Mouse (Mus musculus): ENCODE results near the gene Ube2h. TPM values are rescaled to one million over a fixed set of nuclear protein-coding genes. Genes with fewer than 3 reads are reported as not detected.

The Ube2h gene
- 10 to 100 TPM; 55.3 to 58.6 TPM for total RNA-seq (2021)
- long read RNA-seq, experiment 1, full-length matches to known transcripts, result 57 of 80 reads
- long read RNA-seq, experiment 1, partial matches to known transcripts, result 2 of 80 reads
- long read RNA-seq, experiment 1, other reads (novel, unspliced or antisense), result 21 of 80 reads
- long read RNA-seq, experiment 2, full-length matches to known transcripts, result 66 of 84 reads
- long read RNA-seq, experiment 2, partial matches to known transcripts, result 2 of 84 reads
- long read RNA-seq, experiment 2, other reads (novel, unspliced or antisense), result 16 of 84 reads

DNA sequence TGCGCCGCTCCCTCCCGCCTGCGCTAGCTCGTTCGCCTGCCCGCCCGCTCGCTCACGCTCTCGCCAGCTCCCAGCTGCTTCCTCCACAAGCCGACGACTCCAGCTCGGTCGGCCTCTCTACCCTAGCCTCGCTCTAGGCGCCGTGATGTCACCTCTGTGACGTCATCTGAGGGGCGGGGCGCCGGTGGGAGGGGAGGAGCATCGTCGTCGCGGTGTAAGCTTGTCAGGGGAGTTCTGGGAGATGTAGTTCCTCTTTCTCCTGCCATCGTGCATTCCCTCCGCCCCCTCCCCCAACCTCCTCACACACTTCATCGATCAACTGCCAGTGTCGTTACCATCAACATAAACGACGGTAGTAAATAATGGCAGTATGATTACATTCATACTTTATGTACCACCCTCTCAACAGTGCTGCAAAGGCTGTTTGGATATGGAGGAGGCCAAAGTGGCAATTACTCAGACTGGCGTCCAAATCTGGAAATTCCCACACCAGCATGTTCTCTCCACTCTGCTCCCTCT, at the start of gene Ube2h:
Gene Ube2h, minus strand, starts transcription at position 141 of the 519 bp plus-strand sequence.
- peak; percentile 99 for DNase-seq
- intact Hi-C loops (cut with DNase I; ENCODE audit: low total_unique reads), result loop anchor here (10.0 kb wide), 1 partner anchor 50 kb away; no protein-coding TSS in a partner anchor

DNA sequence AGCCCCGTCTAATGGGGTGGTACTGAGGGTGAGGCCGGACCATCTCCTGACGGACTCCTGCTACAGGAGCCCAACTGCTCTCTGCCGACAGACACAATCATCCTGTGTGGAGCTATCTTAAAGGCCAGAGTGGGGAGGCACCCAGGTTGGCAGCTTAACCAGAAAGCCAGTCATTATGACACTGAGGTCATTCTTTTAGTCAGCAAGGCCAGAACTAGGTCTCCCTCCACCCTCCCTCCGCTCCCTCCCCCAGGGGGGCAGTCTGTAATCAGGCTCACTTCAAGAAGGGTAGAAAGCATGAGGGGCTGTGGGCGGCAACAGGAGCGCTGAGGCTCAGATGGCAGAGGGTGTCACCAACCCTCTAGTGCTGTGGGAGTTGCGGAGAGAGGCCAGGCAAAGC, 49.3 kb upstream of the Ube2h start:
- no peak for DNase-seq
- intact Hi-C loops (cut with DNase I; ENCODE audit: low total_unique reads), result loop anchor here (10.0 kb wide), 2 partner anchors 49 to 139 kb away; partner anchors contain the start of gene Ube2h

DNA sequence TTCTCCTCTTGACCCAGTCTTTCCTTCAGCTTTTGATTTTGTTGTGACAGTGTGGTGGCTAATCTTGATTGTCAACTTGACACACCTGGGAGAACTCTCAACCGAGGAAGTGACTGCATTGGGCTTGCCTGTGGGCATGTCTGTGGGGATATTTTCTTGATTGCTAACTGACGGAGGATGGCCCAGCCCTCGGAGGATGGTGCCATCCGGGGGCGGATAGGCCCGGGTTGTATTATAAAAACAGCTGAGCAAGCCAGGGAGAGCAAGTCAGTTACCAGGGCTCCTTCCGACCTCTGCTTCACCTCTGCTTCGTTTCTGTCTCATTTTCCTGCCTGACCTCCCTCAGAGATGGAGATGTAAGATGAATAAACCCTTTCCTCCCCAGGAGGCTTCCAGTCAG, 48.4 kb upstream of the Ube2h start:
- no peak for DNase-seq
- intact Hi-C loops (cut with DNase I; ENCODE audit: low total_unique reads), result loop anchor here (10.0 kb wide), 2 partner anchors 48 to 138 kb away; partner anchors contain the start of gene Ube2h

DNA sequence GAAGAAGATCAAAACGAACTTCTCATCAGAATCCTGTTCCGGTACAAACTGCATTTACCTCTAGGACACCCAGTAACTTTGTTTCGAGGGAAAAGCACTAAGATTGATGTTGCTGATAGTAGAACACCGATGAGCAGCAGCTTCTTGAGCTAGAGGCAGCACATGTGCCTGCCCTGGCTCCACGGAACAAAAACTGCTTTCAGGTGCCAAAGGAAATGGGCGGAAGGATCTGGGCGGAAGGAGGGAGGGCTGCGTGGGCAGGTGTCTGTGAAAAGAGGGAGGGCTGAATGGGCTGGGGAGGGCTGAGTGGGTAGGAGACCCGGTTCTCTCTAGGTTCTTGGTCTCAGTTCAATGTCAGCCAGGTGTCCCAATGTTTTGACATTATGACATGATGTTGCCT, 47.0 kb upstream of the Ube2h start:
- DNase-seq, result no peak
- intact Hi-C loops (cut with DNase I; ENCODE audit: low total_unique reads), result loop anchor here (10.0 kb wide), 2 partner anchors 46 to 136 kb away; partner anchors contain the start of gene Ube2h

DNA sequence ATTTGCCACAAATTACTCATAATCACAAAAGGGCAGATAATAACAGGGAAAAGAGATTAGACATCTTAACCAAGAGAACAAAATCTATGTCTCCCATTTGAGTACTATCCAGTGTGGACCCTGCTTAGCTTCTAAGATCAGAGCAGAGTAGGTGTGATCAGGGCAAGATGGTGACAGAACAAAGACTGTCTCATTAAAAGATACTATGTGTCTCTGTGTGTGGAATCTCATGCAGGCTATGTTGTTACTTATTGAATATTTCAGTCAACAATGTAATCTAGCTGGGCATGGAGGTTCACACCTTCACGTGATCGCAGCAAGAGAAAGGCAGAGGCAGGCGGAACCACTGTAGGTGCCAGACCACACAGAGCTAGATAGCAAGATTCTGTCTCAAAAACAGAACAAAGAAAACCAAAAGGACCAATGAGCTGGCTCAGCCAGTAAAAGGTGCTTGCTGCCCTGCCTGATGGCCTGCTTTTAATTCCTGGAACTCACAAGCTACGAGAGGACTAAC, 43.0 kb upstream of the Ube2h start:
- intact Hi-C loops (cut with DNase I; ENCODE audit: low total_unique reads), result no loop called here
- no peak for DNase-seq

DNA sequence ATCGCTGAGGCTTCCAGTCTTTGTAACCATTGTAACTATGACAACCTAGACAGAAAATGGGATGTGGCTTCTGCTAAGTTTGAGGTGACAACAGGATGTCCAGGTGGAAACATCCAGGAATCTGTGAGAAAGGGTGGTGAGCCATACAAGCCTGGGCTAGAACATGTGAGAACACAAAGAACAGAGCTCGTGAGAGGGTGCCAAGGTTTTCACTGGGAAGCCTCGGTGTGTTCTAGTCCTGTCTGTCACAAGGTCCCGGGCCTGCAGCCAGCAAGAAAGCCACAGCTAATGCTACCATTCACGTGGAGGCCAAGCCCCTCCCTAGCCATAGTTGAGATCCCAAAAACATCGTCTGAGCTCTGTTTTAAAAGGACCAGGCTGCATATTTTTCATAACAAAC, 42.4 kb upstream of the Ube2h start:
- no peak for DNase-seq
- intact Hi-C loops (cut with DNase I; ENCODE audit: low total_unique reads), result no loop called here

DNA sequence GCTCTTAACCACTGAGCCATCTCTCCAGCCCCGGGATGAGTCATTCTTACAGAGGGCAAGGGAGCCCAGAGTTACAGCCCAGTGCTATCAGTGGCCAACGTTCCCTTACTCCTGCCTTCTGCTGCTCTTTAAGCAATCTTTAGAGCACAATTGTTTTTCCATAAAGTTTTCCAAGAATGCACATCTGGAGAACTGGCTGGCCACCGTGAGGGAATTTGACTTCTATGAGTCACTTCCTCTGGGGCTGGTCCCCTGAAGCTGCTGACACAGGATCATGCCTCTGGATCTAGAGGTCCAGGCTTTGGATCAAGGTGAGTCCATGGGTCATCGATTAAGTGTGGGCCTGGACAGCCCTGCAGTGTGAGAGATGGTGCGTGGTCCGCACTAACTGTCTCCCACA, 39.7 kb upstream of the Ube2h start:
- DNase-seq, result peak; percentile 31
- intact Hi-C loops (cut with DNase I; ENCODE audit: low total_unique reads), result no loop called here

DNA sequence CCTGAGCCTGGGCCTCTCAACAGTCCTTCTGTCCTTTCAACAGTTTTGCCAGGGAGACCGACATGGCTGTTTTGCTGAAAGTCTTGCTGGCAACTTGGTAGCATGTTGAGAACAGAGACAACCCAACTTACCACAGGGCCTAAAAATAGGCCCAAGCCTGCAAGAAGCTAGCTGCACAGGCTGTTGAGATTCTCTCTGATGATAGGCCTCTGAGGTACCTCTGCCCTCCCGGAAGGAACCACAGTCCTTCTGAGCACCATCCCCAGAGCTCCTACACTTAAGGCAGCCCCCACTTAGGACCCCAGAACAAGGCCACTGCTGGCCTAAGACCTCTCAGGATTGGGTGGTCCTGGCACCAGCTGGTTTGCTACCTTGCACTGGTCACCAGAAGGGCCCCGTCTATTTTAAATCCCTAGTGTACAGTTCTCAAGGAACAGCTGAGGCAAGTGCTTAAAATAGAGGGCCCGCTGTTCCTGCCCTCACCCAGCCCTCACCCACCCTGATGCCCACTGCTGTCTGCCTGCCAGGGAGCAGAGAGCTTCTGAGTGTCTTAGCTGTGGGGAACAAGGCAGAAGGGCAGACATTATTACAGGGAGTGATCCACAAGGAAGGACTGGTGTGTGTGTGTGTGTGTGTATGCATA, 36.0 kb upstream of the Ube2h start:
- intact Hi-C loops (cut with DNase I; ENCODE audit: low total_unique reads), result no loop called here
- no peak for DNase-seq

DNA sequence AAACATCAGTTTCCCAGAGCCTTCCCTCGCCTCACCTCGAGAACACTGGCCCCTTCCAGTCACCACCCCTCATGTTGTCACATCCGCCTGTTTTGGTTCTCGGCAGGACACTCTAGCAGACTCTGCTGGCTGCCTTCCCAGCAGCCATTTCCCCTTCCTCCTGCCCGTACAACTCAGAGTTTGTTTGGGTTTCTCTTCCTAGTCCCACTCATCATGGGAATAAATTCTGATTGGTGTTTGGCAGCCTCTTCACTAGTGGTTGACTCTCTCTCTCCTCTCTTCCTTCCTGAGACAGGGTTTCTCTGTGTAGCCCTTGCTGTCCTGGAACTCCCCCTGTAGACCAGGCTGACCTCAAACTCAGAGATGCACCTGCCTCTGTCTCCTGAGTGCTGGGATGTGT, 32.6 kb upstream of the Ube2h start:
- intact Hi-C loops (cut with DNase I; ENCODE audit: low total_unique reads), result no loop called here
- DNase-seq, result peak; percentile 67

DNA sequence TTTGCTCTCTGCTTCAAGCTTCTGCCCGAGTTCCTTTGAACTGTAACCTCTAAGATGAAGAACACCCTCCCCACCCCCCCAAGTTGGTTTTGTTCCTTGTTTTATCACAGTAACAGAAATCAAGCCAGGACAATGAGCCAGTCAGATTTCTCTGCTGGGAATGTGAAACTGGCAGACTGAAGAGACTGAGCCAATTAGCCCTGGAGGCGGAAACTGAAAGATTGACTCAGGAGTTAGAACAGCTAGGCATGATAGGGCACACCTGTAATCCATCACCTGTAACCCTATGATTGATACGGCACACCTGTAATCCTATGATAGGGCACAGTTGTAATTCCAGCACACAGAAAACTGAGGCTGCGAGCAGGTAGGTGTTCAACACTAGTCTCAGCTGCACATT, 27.9 kb upstream of the Ube2h start:
- intact Hi-C loops (cut with DNase I; ENCODE audit: low total_unique reads), result no loop called here
- no peak for DNase-seq

DNA sequence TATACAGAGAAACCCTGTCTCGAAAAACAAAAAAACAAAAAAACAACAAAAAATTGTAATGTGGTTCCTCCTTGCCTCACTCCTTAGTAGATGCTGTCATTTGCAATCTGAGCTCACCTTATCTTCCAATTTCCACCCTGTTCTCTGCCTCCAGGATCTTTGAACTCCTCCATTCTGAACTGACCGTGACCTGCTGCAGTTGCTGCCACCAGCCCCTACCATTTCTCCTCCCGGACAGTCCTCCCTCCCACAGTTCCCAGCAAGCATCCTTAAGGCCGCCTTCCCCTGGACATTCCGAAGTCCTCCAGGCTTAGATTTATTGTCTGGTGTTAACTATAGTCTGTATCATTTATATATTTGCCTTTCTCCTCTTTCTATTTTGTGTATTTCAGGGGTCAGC, 26.4 kb upstream of the Ube2h start:
- DNase-seq, result no peak
- intact Hi-C loops (cut with DNase I; ENCODE audit: low total_unique reads), result no loop called here

DNA sequence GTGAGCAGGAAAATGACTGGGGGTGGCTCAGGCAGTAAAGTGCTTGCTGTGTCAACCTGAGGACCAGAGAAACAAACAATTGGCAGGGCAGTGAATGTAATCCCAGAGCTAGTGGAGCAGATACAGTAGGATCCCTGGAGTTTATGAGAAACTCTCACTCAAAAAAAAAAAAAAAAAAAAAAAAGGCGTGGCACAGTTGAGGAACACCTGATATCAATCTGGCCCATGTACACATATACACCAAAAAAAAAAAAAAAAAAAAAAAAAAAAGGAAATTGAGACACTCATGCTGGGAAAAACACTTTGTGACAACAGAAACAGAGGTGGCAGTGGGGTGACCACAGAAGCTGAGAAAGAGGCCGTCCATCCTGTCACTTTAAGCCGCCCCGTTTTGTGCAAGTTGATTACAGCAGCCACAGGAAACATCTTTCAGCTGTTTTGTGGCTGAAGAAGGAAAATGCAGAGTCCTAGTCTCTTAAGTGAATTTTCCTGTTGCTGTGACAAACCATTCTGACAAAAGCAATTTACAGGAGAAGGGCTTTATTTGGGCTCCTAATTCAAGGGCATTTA, 21.7 kb upstream of the Ube2h start:
- no peak for DNase-seq
- intact Hi-C loops (cut with DNase I; ENCODE audit: low total_unique reads), result no loop called here

DNA sequence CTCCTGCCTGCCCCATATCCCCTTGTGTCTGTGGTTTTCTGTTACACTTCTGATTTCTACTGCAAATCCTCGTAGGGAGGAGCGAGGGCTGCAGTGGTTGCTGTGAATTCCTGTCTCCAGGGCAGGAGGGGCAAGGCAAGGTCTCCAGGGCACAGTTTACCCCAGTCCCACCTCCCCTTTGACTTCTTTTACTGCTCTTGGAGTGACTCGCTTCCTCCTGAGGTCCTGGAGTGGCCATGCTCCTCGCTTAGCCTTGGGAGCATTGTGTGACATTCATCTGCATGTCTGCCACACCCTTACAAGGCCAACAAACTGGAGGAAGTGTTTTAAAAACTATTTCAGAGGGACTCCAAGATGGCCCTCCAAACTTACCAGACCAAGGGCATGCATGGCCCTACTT, 16.7 kb upstream of the Ube2h start:
- intact Hi-C loops (cut with DNase I; ENCODE audit: low total_unique reads), result no loop called here
- no peak for DNase-seq

DNA sequence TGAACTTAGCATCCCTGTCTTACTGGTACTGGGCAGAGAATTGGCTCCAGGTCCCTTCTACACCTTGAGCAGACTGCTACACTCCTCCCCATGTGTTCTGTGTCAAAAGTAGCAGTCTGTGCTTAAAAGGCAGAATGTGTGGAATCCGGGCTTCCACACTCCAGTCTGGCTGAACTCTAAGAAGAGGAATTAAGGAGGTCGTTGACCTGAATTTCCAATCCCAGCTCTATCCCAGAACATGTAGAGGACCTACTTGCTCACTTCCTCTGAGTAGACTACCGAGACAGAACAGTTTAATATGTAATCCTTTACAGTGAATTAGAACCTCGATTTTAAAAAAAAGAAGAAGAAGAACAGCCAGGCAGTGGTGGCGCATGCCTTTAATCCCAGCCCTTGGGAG, 14.9 kb upstream of the Ube2h start:
- intact Hi-C loops (cut with DNase I; ENCODE audit: low total_unique reads), result no loop called here
- DNase-seq, result no peak

DNA sequence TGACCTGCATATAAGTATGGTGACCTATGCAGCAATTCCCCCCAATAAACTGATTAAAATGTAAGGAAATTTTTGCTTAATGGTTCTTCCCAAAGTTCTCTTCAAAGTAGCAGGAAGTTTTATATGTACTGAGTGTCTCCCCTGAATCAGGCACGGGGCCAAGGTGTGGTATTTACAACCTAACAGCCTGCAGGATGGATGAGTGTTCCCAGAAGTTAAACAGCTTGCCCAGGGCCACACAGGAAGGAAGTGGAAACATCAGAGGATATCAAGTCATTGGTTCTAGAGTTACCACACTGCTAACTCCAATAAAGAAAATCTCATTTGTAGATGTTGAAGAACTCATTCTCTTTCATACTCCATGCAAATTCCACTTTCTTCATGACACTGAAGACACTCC, 7.7 kb upstream of the Ube2h start:
- intact Hi-C loops (cut with DNase I; ENCODE audit: low total_unique reads), result no loop called here
- DNase-seq, result no peak

DNA sequence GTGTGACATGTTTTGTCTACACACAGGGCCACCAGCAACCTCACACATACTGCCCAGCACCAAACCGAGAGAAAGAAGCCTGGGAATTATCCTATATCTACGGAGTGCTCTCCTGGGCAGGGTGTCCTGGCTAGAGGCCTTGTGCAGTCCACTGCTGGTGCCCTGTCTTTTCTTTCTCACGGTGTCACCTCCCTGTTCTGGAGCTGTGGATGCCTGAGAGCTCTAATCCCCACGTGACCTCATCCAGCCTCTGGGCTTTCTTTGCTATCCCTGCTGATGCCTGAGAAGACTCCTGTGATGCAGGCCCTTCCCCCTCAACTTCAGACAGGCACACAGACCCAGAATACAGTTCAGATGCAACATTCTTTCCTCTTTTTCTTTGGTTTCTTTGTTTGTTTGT, 4.4 kb upstream of the Ube2h start:
- intact Hi-C loops (cut with DNase I; ENCODE audit: low total_unique reads), result loop anchor here (10.0 kb wide), 1 partner anchor 46 kb away; no protein-coding TSS in a partner anchor

DNA sequence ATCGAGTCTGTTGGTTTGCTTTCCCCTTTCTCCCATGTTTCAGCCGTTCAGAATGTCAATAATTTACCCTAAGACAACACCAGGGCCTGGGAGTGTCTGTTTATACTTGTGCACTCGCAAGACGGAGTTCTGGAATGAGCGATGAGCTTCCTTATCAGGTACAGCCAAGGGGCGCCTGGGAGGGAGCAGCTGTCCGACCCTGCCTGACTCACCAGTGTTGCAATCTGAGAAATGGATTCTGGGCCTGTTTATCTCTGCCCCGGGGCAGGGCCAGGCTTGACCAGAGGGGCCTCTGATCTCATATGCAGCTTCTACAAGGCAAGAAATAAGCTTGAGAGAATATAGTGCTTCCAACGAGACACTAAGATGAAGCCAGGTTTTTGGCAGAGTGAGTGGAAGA, 3.4 kb upstream of the Ube2h start:
- peak; percentile 20 for DNase-seq
- intact Hi-C loops (cut with DNase I; ENCODE audit: low total_unique reads), result loop anchor here (10.0 kb wide), 1 partner anchor 47 kb away; no protein-coding TSS in a partner anchor

More for the DNA sequence above, 4.4 kb upstream of the Ube2h start:
- no peak for DNase-seq

DNA sequence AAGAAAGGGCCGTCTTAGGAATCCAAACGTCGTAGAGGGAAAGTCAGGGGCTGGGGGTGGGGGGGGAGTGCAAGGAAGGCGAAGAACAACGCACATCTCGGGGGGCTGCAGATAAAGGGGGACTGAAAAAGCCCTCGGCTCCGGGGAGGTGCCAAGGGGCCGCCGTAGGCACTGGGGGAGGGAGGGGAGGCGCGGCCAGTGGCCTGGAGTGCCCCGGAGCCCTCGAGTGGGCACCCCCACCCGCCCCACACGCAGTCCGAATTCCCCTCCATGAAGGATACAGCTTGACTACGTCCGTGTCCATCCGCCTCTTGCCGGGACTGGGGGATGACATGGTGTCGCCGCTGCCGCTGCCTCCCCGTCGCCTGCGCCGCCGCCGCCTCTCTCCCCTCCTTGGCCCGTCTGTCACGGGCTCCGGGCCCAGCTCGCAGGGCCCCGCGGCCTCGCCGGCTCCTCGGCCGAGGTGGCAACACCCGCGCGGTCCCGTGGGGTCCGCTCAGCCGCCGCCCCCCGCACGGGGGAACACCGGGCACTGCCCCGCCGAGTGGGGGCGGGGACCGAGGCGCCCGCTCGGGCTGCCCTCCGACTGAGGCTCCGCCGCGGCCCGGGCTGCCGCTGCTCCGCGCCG, 454 bp downstream of the Ube2h start:
- intact Hi-C loops (cut with DNase I; ENCODE audit: low total_unique reads), result loop anchor here (10.0 kb wide), 1 partner anchor 51 kb away; no protein-coding TSS in a partner anchor
- DNase-seq, result peak; percentile 46

DNA sequence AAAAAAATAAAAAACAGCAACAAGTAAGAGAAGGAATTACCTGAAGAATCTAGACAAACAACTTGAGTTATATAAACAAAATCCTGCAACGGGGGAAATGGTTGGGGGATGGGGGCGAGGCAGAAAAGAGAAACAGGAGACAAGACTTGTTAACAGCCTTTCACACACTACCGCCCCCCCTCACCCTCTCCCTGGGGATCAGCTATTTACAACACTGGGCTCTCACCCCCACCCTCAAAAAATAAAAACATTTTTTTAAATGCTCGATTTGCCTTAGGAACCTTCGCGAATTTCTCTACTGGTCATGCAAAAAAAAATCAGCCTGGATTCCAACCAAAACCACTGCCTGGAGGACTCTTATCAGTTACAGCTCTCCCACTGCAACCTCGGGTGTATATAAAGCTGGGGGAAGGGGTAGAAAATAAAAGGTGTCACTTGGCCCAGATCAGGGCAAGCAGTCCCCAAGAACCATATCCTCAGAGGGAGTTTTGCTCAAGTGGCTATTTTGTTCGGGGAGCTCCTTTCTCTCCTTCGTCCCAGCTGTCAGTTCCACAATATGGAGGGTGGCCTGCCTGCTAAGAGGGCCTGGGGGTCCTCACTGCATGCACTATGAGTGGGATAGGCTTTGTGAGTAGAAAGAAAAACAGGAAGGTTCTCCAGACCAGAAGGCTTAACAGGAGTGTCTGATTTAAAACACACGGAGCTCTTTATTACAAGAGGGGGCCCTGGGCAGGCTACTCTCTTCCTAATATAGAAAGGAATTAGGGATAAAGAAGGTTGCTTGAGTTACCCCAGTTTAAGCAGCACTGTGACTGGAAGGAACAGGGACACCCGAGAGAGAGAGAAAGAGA, 1.3 kb downstream of the Ube2h start:
- intact Hi-C loops (cut with DNase I; ENCODE audit: low total_unique reads), result loop anchor here (10.0 kb wide), 1 partner anchor 52 kb away; no protein-coding TSS in a partner anchor
- DNase-seq, result peak; percentile 47

Measured in gastrocnemius, postnatal 14 days (tissue).